Mouse (Mus musculus) gastrocnemius, postnatal 10 days (tissue): Measurements from ENCODE around the gene Gm340. TPM values are rescaled to one million over a fixed set of nuclear protein-coding genes. Genes with fewer than 3 reads are reported as not detected.

Experiments used
- DNase-seq: peaks from one replicate; pipeline ENCODE4 v3.0.0; 2021; ENCODE audit warnings: mixed read lengths
- microRNA-seq, 2 experiments: library from miRNA; unstranded; fragments of <30 nt; microRNA quantifications; one replicate each; pipeline ENCODE4 v1.2.0; 2021
- total RNA-seq, 2 experiments: library from RNA; stranded (reverse); gene quantifications; 2 replicates each; pipeline ENCODE4 v1.2.3; 2021

The Gm340 gene
- total RNA-seq, 2 experiments from 2014 or later, result 7.7 to 9.8 TPM

- no peak for DNase-seq
Measured at GRCm38 (mm10) chr19:41613325-41614087, 31.3 kb downstream of the Gm340 start.

- no peak for DNase-seq
Measured at GRCm38 (mm10) chr19:41615606-41616224, 33.5 kb downstream of the Gm340 start.

GRCm38 (mm10) chr19:41616274-41616673 is 34.1 kb downstream of the Gm340 start:
- DNase-seq, result no peak

GRCm38 (mm10) chr19:41617102-41617501 is 34.9 kb downstream of the Gm340 start:
- no peak for DNase-seq

GRCm38 (mm10) chr19:41618153-41618657 is 36.0 kb downstream of the Gm340 start:
- DNase-seq, result no peak

- DNase-seq, result peak; percentile 63
Measured at GRCm38 (mm10) chr19:41618771-41619385, 36.7 kb downstream of the Gm340 start.

GRCm38 (mm10) chr19:41620366-41621092 is 38.4 kb downstream of the Gm340 start:
- no peak for DNase-seq

- no peak for DNase-seq
Measured at GRCm38 (mm10) chr19:41628970-41629369, 46.8 kb downstream of the Gm340 start.

- peak; percentile 39 for DNase-seq
Measured at GRCm38 (mm10) chr19:41629532-41629931, 47.4 kb downstream of the Gm340 start.

- DNase-seq, result no peak
Measured at GRCm38 (mm10) chr19:41634099-41634498, 51.9 kb downstream of the Gm340 start.

GRCm38 (mm10) chr19:41634999-41635398 is 52.8 kb downstream of the Gm340 start:
- DNase-seq, result no peak

Small RNAs within 50 kb of the gene (microRNA-seq; reads per million reads assigned to microRNA genes)
- gene Mir8091, result 0 reads per million in 2 experiments

Other genes starting within 250 kb of the Gm340 start
- 1 to 10 TPM in 1 of 2 experiments, under 1 TPM in 1; 0.87 to 2.7 TPM for gene Pik3ap1, start 197.3 kb upstream of the Gm340 start, total RNA-seq
- 10 to 100 TPM; 14.9 to 20.0 TPM for gene Lcor, start 99.7 kb upstream of the Gm340 start, total RNA-seq
- 1 to 10 TPM; 1.6 TPM for gene Slit1, start 161.3 kb downstream of the Gm340 start, total RNA-seq
- 10 to 100 TPM in 1 of 2 experiments, 1 to 10 TPM in 1; 9.5 to 11.6 TPM for gene Arhgap19, start 219.7 kb downstream of the Gm340 start, total RNA-seq
- 1 to 10 TPM; 5.6 to 6.1 TPM for gene Frat1, start 247.6 kb downstream of the Gm340 start, total RNA-seq